Mouse (Mus musculus): ENCODE results near the gene Col11a2. TPM values are rescaled to one million over a fixed set of nuclear protein-coding genes. Genes with fewer than 3 reads are reported as not detected.
"Not testable (repeated sequence)": the region's sequence is repeated elsewhere in the genome, so short reads cannot be mapped to it uniquely, and the experiment has no call there.

Gene Col11a2
- 1.9 and 2.1 TPM in 2 replicates for polyA plus RNA-seq (2014; fragmentation: Nextera tagmentation; extraction: Ambion mirVana)

GRCm38 (mm10) chr17:34038878-34039561 is at the start of gene Col11a2:
Gene Col11a2, plus strand, starts transcription at chr17:34039437.
- ATAC-seq (ENCODE audit: low FRiP score, low TSS enrichment): peak; percentile 30
- 6% methylated on average over 28 of the region's 28 CpGs for WGBS
- H3K9me3 ChIP-seq (ENCODE audit: control insufficient read depth, low read length): no peaks in the 10 kb centered on the region
- H3K27ac ChIP-seq (ENCODE audit: low read depth, low read length): no peak within 1 kb of the TSS
- H3K4me1 ChIP-seq (ENCODE audit: control insufficient read depth, insufficient read depth, low read length): peaks cover 36% of the 10 kb centered on the region
- H3K9ac ChIP-seq (ENCODE audit: low read depth, low read length): peak within 1 kb of the TSS; percentile 28; the same call in 1 of the 2 replicates
- H3K36me3 ChIP-seq (ENCODE audit: control insufficient read depth, insufficient read depth, low read length): peaks cover 34% of the 10 kb centered on the region
- H3K4me2 ChIP-seq (replicated peaks; ENCODE audit: low read depth, low read length): peak within 1 kb of the TSS; percentile 42
- H3K27me3 ChIP-seq (ENCODE audit: control insufficient read depth, insufficient read depth, low read length): peaks cover 7% of the 10 kb centered on the region; the same call in 1 of the 2 replicates
- peak within 1 kb of the TSS; percentile 6; the same call in 1 of the 2 replicates for H3K4me3 ChIP-seq (ENCODE audit: low read length)

GRCm38 (mm10) chr17:33991788-33992664 is 47.2 kb upstream of the Col11a2 start:
- 32% methylated on average over 10 of the region's 10 CpGs for WGBS
- peak; percentile 35; the same call in 1 of the 2 replicates for ATAC-seq (ENCODE audit: low FRiP score, low TSS enrichment)
- H3K4me1 ChIP-seq (ENCODE audit: control insufficient read depth, insufficient read depth, low read length): no peaks in the 10 kb centered on the region

DNA sequence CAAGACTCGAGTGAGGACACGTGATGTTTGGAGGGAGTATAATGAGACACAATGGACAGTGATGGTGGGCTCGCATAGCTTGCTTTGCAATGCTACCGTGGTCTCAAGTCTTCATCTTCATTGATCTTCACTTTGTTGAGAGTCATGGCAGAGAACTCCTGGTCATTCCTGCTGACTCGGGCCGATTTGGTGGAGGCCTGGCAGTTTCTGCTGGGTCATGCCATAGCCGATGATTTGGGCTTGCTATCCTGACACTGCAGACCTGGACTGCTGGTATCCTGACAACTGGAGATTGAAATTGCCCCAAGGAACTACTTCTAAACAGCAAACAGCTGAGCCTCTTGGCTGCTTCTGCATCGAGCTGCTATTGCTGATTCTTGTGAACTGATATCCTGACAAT is 44.3 kb upstream of the Col11a2 start:
- Histone ChIP-seq H3K4me1 (ENCODE audit: control insufficient read depth, insufficient read depth, low read length) (no peaks in the 10 kb centered on the region), H3K4me3 (ENCODE audit: low read length) (no peak overlapping the region), H3K27me3 (ENCODE audit: control insufficient read depth, insufficient read depth, low read length) (peaks cover 7% of the 10 kb centered on the region), H3K9me3 (ENCODE audit: control insufficient read depth, low read length) (no peaks in the 10 kb centered on the region), H3K27ac (ENCODE audit: low read depth, low read length) (no peak overlapping the region), H3K36me3 (ENCODE audit: control insufficient read depth, insufficient read depth, low read length) (no peaks in the 10 kb centered on the region), H3K9ac (ENCODE audit: low read depth, low read length) (no peak overlapping the region), H3K4me2 (replicated peaks; ENCODE audit: low read depth, low read length) (no peak overlapping the region)
- 93% methylated on average over 8 of the region's 8 CpGs for WGBS
- no peak for ATAC-seq (ENCODE audit: low FRiP score, low TSS enrichment)

More at GRCm38 (mm10) chr17:33991788-33992664, 47.2 kb upstream of the Col11a2 start:
- Histone ChIP-seq H3K4me2 (replicated peaks; ENCODE audit: low read depth, low read length) (no peak overlapping the region), H3K9ac (ENCODE audit: low read depth, low read length) (no peak overlapping the region), H3K27me3 (ENCODE audit: control insufficient read depth, insufficient read depth, low read length) (no peaks in the 10 kb centered on the region), H3K27ac (ENCODE audit: low read depth, low read length) (no peak overlapping the region), H3K36me3 (ENCODE audit: control insufficient read depth, insufficient read depth, low read length) (no peaks in the 10 kb centered on the region), H3K9me3 (ENCODE audit: control insufficient read depth, low read length) (no peaks in the 10 kb centered on the region), H3K4me3 (ENCODE audit: low read length) (no peak overlapping the region)

DNA sequence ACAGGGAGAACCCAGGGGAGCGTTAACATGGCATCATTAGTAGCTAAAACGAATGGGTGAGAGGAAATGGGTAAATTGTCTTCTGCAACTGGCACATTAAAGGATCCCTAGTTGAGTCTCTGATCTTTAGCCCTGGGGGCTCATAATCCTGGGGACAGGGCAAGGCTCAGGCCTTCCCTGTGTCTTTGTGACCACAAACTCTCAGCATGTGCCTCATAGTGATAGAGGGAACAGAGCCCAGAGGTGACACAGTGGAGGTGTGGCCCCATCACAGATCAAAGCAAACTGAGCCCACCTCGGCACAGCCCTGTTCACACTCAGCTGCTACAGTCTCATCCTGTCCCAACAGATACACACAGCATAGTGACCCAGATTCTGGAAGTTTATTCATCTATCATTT is 43.6 kb upstream of the Col11a2 start:
- H3K27me3 ChIP-seq (ENCODE audit: control insufficient read depth, insufficient read depth, low read length): peaks cover 12% of the 10 kb centered on the region
- no peak overlapping the region for H3K9ac ChIP-seq (ENCODE audit: low read depth, low read length)
- no peak overlapping the region for H3K4me3 ChIP-seq (ENCODE audit: low read length)
- no peaks in the 10 kb centered on the region for H3K36me3 ChIP-seq (ENCODE audit: control insufficient read depth, insufficient read depth, low read length)
- H3K4me1 ChIP-seq (ENCODE audit: control insufficient read depth, insufficient read depth, low read length): no peaks in the 10 kb centered on the region
- H3K4me2 ChIP-seq (replicated peaks; ENCODE audit: low read depth, low read length): no peak overlapping the region
- no peak for ATAC-seq (ENCODE audit: low FRiP score, low TSS enrichment)
- no peaks in the 10 kb centered on the region for H3K9me3 ChIP-seq (ENCODE audit: control insufficient read depth, low read length)
- no peak overlapping the region for H3K27ac ChIP-seq (ENCODE audit: low read depth, low read length)
- WGBS: 32% methylated on average over 3 of the region's 3 CpGs

DNA sequence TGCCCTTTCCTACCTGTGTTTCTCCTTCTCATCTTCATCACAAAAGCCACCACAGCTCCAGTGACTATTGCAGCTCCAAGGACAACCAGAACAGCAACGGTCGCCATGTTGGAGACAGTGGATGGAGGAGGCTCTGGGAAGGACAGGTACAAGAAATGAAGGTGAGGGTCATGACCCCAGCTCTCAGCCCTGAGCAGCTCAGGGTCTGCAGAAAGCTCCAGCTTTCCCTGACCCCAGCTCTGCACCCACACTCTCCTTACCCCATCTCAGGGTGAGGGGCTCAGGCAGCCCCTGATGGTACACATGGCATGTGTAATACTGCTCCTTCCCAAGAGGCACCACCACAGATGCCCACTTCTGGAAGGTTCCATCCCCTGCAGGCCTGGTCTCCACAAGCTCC is 42.2 kb upstream of the Col11a2 start:
- not testable (repeated sequence) for H3K27ac ChIP-seq (ENCODE audit: low read depth, low read length); H3K4me2 ChIP-seq (replicated peaks; ENCODE audit: low read depth, low read length); H3K9ac ChIP-seq (ENCODE audit: low read depth, low read length); H3K4me1 ChIP-seq (ENCODE audit: control insufficient read depth, insufficient read depth, low read length); H3K36me3 ChIP-seq (ENCODE audit: control insufficient read depth, insufficient read depth, low read length); ATAC-seq (ENCODE audit: low FRiP score, low TSS enrichment); H3K9me3 ChIP-seq (ENCODE audit: control insufficient read depth, low read length); H3K4me3 ChIP-seq (ENCODE audit: low read length)
- peaks cover 17% of the 10 kb centered on the region for H3K27me3 ChIP-seq (ENCODE audit: control insufficient read depth, insufficient read depth, low read length)
- WGBS: 85% methylated on average over 2 of the region's 2 CpGs

- H3K36me3 ChIP-seq (ENCODE audit: control insufficient read depth, insufficient read depth, low read length); H3K9ac ChIP-seq (ENCODE audit: low read depth, low read length); H3K27ac ChIP-seq (ENCODE audit: low read depth, low read length); H3K9me3 ChIP-seq (ENCODE audit: control insufficient read depth, low read length); H3K4me3 ChIP-seq (ENCODE audit: low read length); H3K4me1 ChIP-seq (ENCODE audit: control insufficient read depth, insufficient read depth, low read length); ATAC-seq (ENCODE audit: low FRiP score, low TSS enrichment); H3K4me2 ChIP-seq (replicated peaks; ENCODE audit: low read depth, low read length): not testable (repeated sequence)
- peaks cover 19% of the 10 kb centered on the region for H3K27me3 ChIP-seq (ENCODE audit: control insufficient read depth, insufficient read depth, low read length)
- 52% methylated on average over 5 of the region's 5 CpGs for WGBS
Observed at GRCm38 (mm10) chr17:33998697-33999096, 40.5 kb upstream of the Col11a2 start.

DNA sequence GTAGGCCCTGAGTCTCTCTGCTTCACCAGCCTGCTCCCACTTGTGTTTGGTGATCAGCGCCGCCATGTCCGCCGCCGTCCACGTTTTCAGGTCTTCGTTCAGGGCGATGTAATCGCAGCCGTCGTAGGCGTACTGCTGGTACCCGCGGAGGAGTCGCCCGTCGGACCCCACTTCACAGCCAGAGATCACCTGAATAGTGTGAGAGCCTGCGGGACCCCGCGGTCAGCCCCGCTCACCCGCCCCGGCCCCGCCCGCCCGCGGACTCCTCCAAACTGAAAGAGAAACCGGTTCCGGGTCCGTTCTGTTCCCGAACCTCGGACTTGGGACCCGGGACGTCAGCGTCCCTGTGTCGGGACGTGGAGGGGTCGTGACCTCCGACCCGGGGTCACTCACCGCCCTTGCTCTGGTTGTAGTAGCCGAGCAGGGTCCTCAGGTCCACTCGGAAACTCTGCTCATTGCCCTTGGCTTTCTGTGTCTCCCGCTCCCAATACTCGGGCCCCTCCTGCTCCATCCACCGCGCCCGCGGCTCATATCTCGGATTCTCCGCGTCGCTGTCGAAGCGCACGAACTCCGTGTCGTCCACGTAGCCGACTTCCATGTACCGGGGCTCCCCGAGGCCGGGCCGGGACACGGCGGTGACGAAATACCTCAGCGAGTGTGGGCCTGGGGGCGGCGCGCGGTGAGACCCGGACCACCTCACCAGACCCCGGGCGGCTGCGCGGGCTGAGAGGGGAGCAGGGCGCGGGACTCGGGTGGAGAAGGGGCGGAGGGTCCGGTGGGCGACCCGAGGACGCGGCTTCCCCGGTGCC is 39.7 kb upstream of the Col11a2 start:
- Histone ChIP-seq H3K4me2 (replicated peaks; ENCODE audit: low read depth, low read length) (peak overlapping the region; percentile 98), H3K27ac (ENCODE audit: low read depth, low read length) (no peak overlapping the region), H3K4me3 (ENCODE audit: low read length) (peak overlapping the region; percentile 52), H3K9ac (ENCODE audit: low read depth, low read length) (peak overlapping the region; percentile 50; the same call in 1 of the 2 replicates), H3K4me1 (ENCODE audit: control insufficient read depth, insufficient read depth, low read length) (no peaks in the 10 kb centered on the region), H3K36me3 (ENCODE audit: control insufficient read depth, insufficient read depth, low read length) (no peaks in the 10 kb centered on the region), H3K27me3 (ENCODE audit: control insufficient read depth, insufficient read depth, low read length) (peaks cover 19% of the 10 kb centered on the region), H3K9me3 (ENCODE audit: control insufficient read depth, low read length) (no peaks in the 10 kb centered on the region)
- WGBS: 2% methylated on average over 87 of the region's 87 CpGs
- peak; percentile 37 for ATAC-seq (ENCODE audit: low FRiP score, low TSS enrichment)

DNA sequence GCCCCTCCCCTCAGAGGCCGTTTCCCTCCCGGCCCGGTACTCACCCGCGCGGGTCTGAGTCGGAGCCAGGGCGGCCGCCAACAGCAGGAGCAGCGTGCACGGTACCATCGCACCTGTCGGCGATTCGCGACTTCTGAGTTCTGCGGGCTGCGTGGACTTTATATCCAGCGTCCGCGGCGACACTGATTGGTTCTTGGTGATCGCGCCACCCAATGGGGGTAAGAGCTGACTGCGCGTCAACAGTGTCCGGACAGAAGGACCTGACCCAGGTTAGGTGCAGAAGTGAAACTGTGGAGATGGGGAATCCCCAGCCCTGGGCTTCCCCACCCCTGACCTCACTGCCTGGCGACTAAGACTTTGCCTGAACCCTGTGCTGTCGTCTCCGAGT is 39.1 kb upstream of the Col11a2 start, which contains the start of gene H2-K1:
Gene H2-K1, minus strand, starts transcription at position 198 of the 388 bp plus-strand sequence.
- Histone ChIP-seq H3K9ac (ENCODE audit: low read depth, low read length) (peak within 1 kb of the TSS; percentile 50; the same call in 1 of the 2 replicates), H3K4me3 (ENCODE audit: low read length) (peak within 1 kb of the TSS; percentile 52), H3K4me2 (replicated peaks; ENCODE audit: low read depth, low read length) (peak within 1 kb of the TSS; percentile 98), H3K27ac (ENCODE audit: low read depth, low read length) (no peak within 1 kb of the TSS), H3K9me3 (ENCODE audit: control insufficient read depth, low read length) (no peaks in the 10 kb centered on the region), H3K36me3 (ENCODE audit: control insufficient read depth, insufficient read depth, low read length) (no peaks in the 10 kb centered on the region), H3K27me3 (ENCODE audit: control insufficient read depth, insufficient read depth, low read length) (peaks cover 19% of the 10 kb centered on the region), H3K4me1 (ENCODE audit: control insufficient read depth, insufficient read depth, low read length) (no peaks in the 10 kb centered on the region)
- WGBS: under 1% methylated on average over 28 of the region's 30 CpGs
- peak; percentile 80 for ATAC-seq (ENCODE audit: low FRiP score, low TSS enrichment)
